Comparison of ENCODE assay signal across 8 mouse cellular contexts in genomic region chr14:105589261-105589660, GRCm38 (mm10).
DNase-seq lines count a peak whose midpoint lies in the region; ATAC-seq and TF ChIP-seq lines count a peak whose summit lies in the region.
"Had no signal": no experiment of that assay in that cellular context is flagged by ENCODE, and none has a peak within 500 bp of the region (broad histone marks: within the 10 kb centered on the region; RNA-seq: fewer than 3 reads in every experiment).

No protein-coding gene starts in this region.

- H3K36me3 ChIP-seq in embryonic facial prominence, embryonic 12.5 days: no peaks in the 10 kb centered on the region
- H3K36me3 ChIP-seq in kidney, embryonic 14.5 days (ENCODE audit: control insufficient read depth, insufficient read depth, low read length): no peaks in the 10 kb centered on the region
- no peaks in the 10 kb centered on the region for H3K36me3 ChIP-seq in myocyte (ENCODE audit: control insufficient read depth, insufficient read depth)
- no peaks in the 10 kb centered on the region for H3K36me3 ChIP-seq in stomach, postnatal 0 days (ENCODE audit: control insufficient read depth, insufficient read depth, low read length)

- no peaks in the 10 kb centered on the region for H3K27me3 ChIP-seq in embryonic facial prominence, embryonic 12.5 days
- H3K27me3 ChIP-seq in kidney, embryonic 14.5 days (ENCODE audit: control insufficient read depth, insufficient read depth, low read length): no peaks in the 10 kb centered on the region
- no peaks in the 10 kb centered on the region for H3K27me3 ChIP-seq in myocyte (ENCODE audit: control insufficient read depth, insufficient read depth, insufficient read length)
- H3K27me3 ChIP-seq in stomach, postnatal 0 days (ENCODE audit: control insufficient read depth, insufficient read depth, low read length): no peaks in the 10 kb centered on the region

- no peak overlapping the region for H3K9ac ChIP-seq in embryonic facial prominence, embryonic 12.5 days
- 0 out of 2 replicates have a peak overlapping the region, but pooled peaks have one; percentile 12 for H3K9ac ChIP-seq in kidney, embryonic 14.5 days (ENCODE audit: low read depth, low read length)
- H3K9ac ChIP-seq in stomach, postnatal 0 days (ENCODE audit: low read length): no peak overlapping the region
- H3K9ac ChIP-seq: liver, postnatal 0 days had no signal

- H3K4me3 ChIP-seq in left cerebral cortex, adult 2 months: peak overlapping the region; percentile 21
- no peak overlapping the region for H3K4me3 ChIP-seq in embryonic facial prominence, embryonic 12.5 days
- H3K4me3 ChIP-seq in kidney, embryonic 14.5 days (ENCODE audit: low read length): no peak overlapping the region
- H3K4me3 ChIP-seq in myocyte: no peak overlapping the region
- H3K4me3 ChIP-seq in stomach, postnatal 0 days (ENCODE audit: low read depth, low read length): no peak overlapping the region

- no peak for ATAC-seq in embryonic facial prominence, embryonic 12.5 days (ENCODE audit: insufficient number of reproducible peaks, insufficient read depth, low FRiP score, low TSS enrichment)
- 0 out of 2 replicates have a peak, but pooled peaks have one; percentile 52 for ATAC-seq in kidney, embryonic 14.5 days (ENCODE audit: low FRiP score, low TSS enrichment)
- ATAC-seq in granulocyte monocyte progenitor cell, adult 5-6 weeks (replicated peaks; ENCODE audit: poor library complexity, severe bottlenecking): no peak
- ATAC-seq in stomach, postnatal 0 days (ENCODE audit: low FRiP score, low TSS enrichment): no peak
- ATAC-seq: liver, postnatal 0 days had no signal

- TF ChIP-seq POLR2A in myocyte (IDR thresholded peaks at IDR 0.05; ENCODE audit: insufficient read length, low read depth): no peak

- no peak overlapping the region for H3ac ChIP-seq in myocyte (ENCODE audit: control insufficient read depth, insufficient read length)

- H3K4me2 ChIP-seq in embryonic facial prominence, embryonic 12.5 days (replicated peaks): no peak overlapping the region
- H3K4me2 ChIP-seq in kidney, embryonic 14.5 days (replicated peaks; ENCODE audit: low read depth, low read length): no peak overlapping the region; the same call in 1 of the 2 replicates
- peak overlapping the region; percentile 67 for H3K4me2 ChIP-seq in myocyte (ENCODE audit: low read depth)
- H3K4me2 ChIP-seq in stomach, postnatal 0 days (replicated peaks; ENCODE audit: low read depth): no peak overlapping the region; the same call in 1 of the 2 replicates

- H3K9me3 ChIP-seq in embryonic facial prominence, embryonic 12.5 days: no peaks in the 10 kb centered on the region
- H3K9me3 ChIP-seq in kidney, embryonic 14.5 days (ENCODE audit: control insufficient read depth, low read length): no peaks in the 10 kb centered on the region
- H3K9me3 ChIP-seq in stomach, postnatal 0 days (ENCODE audit: control insufficient read depth, low read length): no peaks in the 10 kb centered on the region

- intact Hi-C loops in left cerebral cortex, adult 2 months (cut with DNase I): no loop called here

- H3K4me1 ChIP-seq in embryonic facial prominence, embryonic 12.5 days: peaks cover 11% of the 10 kb centered on the region; the same call in 1 of the 2 replicates
- H3K4me1 ChIP-seq in kidney, embryonic 14.5 days (ENCODE audit: control insufficient read depth, insufficient read depth, low read length): no peaks in the 10 kb centered on the region
- H3K4me1 ChIP-seq in stomach, postnatal 0 days (replicated peaks; ENCODE audit: control insufficient read depth, insufficient read depth): no peaks in the 10 kb centered on the region

- no peak for TF ChIP-seq CTCF in left cerebral cortex, adult 2 months (IDR thresholded peaks at IDR 0.05)
- TF ChIP-seq CTCF in stomach, postnatal 0 days (IDR thresholded peaks at IDR 0.05; ENCODE audit: low read depth): no peak

- no peak for TF ChIP-seq EP300 in stomach, postnatal 0 days (optimal IDR thresholded peaks at IDR 0.05)

- peak overlapping the region; percentile 85 for H3K27ac ChIP-seq in left cerebral cortex, adult 2 months
- H3K27ac ChIP-seq in embryonic facial prominence, embryonic 12.5 days: 0 out of 2 replicates have a peak overlapping the region, but pooled peaks have one; percentile 72
- no peak overlapping the region for H3K27ac ChIP-seq in kidney, embryonic 14.5 days (ENCODE audit: low read depth, low read length)
- H3K27ac ChIP-seq in stomach, postnatal 0 days (replicated peaks): no peak overlapping the region

- no peak for DNase-seq in left cerebral cortex, adult 2 months (ENCODE audit: extremely low spot score in 1 of 2, low spot score in 2 of 2)
- no peak for DNase-seq in left cerebral cortex, adult 8-10 months (ENCODE audit: low spot score in 2 of 2)
- DNase-seq in stomach, postnatal 0 days (ENCODE audit: low spot score): no peak
- DNase-seq: liver, postnatal 0 days had no signal

- no peaks in the 10 kb centered on the region for H3K79me2 ChIP-seq in myocyte (ENCODE audit: control insufficient read depth, insufficient read depth)

- WGBS in embryonic facial prominence, embryonic 12.5 days: 82% methylated on average over 20 of the region's 20 CpGs
- 55% methylated on average over 20 of the region's 20 CpGs for WGBS in kidney, embryonic 14.5 days
- WGBS in stomach, postnatal 0 days: 84% methylated on average over 20 of the region's 20 CpGs

TF ChIP-seq in myocyte, 11 proteins besides CTCF, POLR2A, EP300 and RAD21:
- TF ChIP-seq E2F4 (IDR thresholded peaks at IDR 0.05; ENCODE audit: insufficient read depth): no peak
- no peak for TF ChIP-seq TCF12 (IDR thresholded peaks at IDR 0.05; ENCODE audit: insufficient read depth, poor library complexity, severe bottlenecking)
- TF ChIP-seq SRF (IDR thresholded peaks at IDR 0.05; ENCODE audit: control insufficient read depth, insufficient read length, low read depth): no peak
- TF ChIP-seq TCF3 (IDR thresholded peaks at IDR 0.05; ENCODE audit: insufficient read length, low read depth): no peak

Comparison
In these comparisons a context has a peak if more than half of its experiments do, and no peak if none do; other contexts are left out.
1. H3K27ac ChIP-seq: peak in left cerebral cortex, adult 2 months (single experiment) and embryonic facial prominence, embryonic 12.5 days (single experiment); none in kidney, embryonic 14.5 days (single experiment) and stomach, postnatal 0 days (single experiment).